Mouse (Mus musculus) neural tube, embryonic 12.5 days (tissue): Measurements from ENCODE around the gene Dnah6. TPM values are rescaled to one million over a fixed set of nuclear protein-coding genes. Genes with fewer than 3 reads are reported as not detected.

ENCODE experiments used
- polyA plus RNA-seq: library from polyadenylated mRNA; unstranded; fragments of >200 nt; fragmentation: Nextera tagmentation; extraction: Ambion mirVana; gene quantifications from 2 replicates; pipeline ENCODE4 v1.2.1, GENCODE M21; 2016

Gene Dnah6
- polyA plus RNA-seq, 1 experiment from 2014 or later = 0.05 TPM

Other genes with a start within 250 kb of the Dnah6 start
- 133 and 138 TPM in 2 replicates for gene Suclg1, start 26.7 kb upstream of the Dnah6 start, polyA plus RNA-seq
- gene 4931417E11Rik, start 248.0 kb upstream of the Dnah6 start, polyA plus RNA-seq = not detected in 2 replicates